Mouse (Mus musculus): ENCODE results near the gene Galr2. TPM values are rescaled to one million over a fixed set of nuclear protein-coding genes. Genes with fewer than 3 reads are reported as not detected.
"Not testable (repeated sequence)": the region's sequence is repeated elsewhere in the genome, so short reads cannot be mapped to it uniquely, and the experiment has no call there.

The Galr2 gene
- total RNA-seq, 2 experiments from 2014 or later: 0.31 TPM; not detected in 1

DNA sequence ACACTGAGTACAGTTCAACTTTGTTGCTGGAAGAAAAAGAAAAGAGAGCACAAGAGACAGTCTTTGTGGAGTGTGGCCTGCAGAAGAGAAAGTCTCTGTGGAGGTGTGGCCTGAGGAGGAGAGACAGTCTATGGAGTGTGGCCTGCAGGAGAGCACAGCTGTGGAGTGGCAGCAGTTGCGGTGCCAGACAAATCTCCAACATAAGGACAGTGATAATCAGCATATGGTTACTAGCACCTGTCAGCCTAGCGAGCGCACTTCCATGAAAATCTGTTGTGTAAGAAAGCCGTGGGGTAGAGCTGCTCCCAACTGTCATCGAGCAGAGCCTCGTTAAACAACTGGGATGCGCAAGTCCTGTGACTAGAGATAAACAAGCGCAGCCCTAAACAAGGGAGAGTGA is 11.2 kb upstream of the Galr2 start:
- no peak for DNase-seq

DNA sequence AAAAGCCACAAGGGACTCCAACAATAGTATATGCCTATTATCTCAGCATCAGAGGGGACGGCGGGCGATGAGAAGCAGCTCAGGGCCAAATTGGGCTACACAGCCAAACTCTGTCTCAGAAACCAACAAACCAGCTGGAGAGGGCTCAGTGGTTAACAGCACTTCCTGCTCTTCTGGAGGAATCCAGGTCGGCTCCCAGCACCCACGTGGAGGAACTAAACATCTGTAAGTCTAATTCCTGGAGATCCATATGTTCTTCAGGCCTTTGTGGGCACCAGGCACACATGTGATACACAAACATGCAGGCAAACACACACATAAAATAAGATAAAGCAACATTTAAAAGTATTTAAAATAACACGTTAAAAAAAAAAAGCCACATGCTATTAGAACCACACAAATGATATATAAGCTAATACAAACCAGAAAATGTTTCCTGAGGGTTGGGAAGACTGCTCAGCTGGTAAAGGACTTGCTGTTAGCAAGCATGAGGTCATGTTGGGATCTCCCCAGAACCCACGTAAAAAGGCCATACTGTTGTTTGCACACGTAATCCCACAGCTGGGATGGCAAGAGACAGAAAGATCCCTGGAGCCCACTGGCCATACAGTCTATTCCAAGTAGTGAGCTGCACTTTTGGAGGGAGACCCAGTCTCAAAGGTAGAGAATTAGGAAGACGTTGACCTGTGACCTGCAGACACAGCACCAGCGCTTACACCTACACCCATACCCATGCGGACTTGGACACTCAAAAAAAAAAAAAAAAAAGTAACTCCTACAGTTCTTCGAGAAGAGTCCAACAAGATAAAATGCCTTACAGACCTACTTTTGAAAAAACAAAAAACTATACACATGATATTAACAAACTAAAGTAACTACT is 7.9 kb upstream of the Galr2 start:
- DNase-seq: no peak

DNA sequence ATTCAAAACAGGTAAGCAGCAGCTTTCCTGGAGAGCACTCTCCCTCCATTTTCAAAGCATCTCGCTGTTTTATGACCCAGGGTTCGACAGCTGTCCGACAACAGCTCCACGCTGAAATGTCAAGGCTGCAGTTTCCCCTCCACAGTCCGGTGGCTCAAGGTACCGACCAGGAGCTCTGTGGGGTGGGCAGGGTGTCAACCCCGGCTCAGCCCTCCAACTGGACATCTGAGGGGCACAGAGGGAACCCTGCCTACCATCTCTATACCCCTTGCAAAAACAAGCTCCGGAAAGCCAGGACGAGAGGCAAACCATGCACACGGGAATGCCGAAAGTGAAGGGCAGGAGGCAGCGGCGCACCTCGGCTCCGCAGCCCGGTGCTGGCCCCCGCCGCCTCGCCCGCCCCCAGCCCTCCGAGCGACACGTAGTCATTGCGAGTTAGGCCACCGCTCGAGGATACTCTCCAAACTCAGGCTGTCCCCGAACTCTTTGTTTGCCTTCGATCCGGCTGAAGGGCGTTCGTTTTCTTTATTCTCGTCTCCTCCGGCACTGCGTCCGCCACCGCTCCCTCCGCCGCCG is 7.2 kb upstream of the Galr2 start:
- DNase-seq: no peak

DNA sequence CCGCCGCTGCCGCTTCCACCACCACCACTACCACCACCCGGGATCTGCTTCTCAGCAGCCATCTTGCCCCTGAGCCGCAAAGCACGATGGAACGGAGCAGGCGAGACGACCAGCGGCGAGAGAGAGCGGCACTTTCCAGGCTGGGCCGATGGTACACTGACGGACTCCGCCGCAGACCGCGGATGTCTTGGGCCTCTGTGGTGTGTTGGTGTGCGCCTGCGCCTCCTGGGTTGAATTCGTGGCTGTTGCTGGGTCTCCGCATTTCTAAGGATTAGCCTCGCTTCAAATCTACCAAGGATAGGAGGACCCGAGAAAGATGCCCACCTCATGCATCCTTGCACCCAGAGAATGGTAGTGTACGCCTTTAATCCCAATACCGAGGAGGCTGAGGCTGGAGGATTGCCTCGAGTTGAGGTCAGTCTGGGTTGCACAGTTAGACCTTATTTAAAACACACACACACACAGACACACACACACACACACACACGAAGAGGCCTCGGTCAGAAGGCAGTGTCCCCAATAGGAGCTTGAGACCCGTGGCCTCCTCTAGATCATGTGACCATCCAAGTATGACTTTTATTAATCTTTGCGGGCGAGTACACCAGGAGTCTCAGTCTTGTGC is 6.6 kb upstream of the Galr2 start, which contains the start of gene Srp68:
Gene Srp68 (minus strand): TSS at position 173 of the 622 bp plus-strand sequence.
- DNase-seq: peak; percentile 91

DNA sequence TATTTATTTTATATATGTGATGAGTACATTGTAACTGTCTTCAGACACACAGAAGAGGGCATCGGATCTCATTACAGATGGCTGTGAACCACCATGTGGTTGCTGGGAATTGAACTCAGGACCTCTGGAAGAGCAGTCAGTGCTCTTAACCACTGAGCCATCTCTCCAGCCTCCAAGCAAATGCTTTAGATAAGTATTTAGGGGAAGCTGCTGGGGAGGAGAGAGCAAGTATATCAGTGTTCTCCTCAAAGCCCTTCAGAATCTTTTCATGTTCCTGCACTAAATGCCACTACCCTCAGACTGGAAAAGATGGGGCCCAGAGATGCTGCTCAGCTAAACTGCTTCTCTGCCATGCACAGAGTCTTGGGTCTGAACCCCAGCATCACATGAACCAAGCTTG is 3.6 kb upstream of the Galr2 start:
- DNase-seq: not testable (repeated sequence)

DNA sequence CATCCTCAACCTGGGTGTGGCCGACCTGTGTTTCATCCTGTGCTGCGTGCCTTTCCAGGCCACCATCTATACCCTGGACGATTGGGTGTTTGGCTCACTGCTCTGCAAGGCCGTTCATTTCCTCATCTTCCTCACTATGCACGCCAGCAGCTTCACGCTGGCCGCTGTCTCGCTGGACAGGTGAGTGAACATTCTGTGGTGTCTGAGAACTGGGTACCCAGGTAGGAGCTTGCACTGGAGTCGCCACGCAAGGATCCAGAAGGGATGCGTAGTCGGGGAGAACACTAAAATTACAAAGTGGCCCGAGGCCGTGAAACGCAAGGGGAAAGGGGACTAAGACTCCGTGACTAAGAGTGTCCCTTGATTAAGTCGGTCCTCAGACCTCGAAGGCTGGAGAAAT is 932 bp downstream of the Galr2 start:
- no peak for DNase-seq

DNA sequence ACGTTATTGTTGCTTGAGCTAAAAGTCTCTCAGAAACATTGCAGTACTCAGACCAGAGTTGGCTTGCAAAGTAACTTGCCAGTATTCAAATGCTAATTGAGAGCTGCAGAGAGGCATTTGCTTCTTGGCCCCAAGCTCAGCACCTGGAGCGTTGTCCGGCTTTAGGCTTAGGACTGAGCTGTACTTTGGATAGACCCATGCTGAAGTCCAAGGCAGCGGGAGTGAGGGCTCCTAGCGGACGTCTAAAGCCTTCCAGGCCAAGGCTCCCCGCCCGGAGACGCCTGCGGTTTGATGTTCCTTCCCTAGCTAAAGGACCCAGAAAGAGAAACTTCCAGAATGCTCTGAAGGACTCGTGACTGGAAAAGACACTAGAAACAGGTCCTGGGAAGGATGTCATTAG is 1.4 kb downstream of the Galr2 start:
- no peak for DNase-seq

DNA sequence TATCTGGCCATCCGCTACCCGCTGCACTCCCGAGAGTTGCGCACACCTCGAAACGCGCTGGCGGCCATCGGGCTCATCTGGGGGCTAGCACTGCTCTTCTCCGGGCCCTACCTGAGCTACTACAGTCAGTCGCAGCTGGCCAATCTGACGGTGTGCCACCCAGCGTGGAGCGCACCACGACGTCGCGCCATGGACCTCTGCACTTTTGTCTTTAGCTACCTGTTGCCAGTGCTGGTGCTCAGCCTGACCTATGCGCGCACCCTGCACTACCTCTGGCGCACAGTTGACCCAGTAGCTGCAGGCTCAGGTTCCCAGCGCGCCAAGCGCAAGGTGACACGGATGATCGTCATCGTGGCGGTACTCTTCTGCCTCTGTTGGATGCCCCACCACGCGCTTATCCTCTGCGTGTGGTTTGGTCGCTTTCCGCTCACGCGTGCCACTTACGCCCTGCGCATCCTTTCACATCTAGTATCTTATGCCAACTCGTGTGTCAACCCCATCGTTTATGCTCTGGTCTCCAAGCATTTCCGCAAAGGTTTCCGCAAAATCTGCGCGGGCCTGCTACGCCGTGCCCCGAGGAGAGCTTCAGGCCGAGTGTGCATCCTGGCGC is 2.3 kb downstream of the Galr2 start:
- no peak for DNase-seq

DNA sequence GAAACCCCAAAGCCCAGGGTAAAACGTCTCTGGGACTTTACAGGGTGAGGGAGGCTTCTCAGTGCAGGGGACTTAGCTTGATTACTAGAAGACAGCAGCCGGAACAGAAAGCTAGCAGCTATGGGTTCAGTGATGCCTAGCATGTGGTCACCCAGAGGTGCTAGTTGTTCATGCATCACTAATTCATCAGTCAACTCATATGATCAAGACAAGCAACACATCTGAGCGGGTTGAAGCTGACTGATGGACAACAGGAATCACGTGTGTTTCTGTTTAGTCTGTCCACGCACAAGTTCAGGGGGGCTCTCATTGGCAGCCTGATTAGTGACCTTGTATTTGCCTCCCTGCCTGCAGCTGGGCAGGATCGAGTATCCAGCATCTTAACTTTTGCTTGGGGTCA is 3.2 kb downstream of the Galr2 start:
- no peak for DNase-seq

DNA sequence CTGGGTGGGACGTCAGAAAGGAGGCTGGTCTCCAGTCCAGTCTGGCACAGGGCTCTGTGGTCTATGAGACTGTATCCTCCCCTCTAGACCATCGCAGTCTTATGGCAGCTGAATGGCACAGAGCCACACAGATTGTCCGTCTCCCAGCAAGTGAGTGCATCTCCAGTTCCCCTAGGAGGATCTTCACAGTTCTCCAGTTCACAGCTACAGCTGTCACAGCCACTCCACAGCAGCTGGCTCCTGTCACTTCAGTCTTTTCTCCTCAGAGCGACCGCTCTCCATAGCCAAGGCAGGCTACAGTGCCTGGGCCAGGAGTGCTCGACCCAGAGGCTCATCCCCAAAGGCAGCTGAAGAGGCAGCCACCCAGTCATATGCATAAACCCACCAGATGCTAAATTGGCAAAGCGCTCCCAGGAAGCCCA is 5.0 kb downstream of the Galr2 start:
- DNase-seq: no peak

DNA sequence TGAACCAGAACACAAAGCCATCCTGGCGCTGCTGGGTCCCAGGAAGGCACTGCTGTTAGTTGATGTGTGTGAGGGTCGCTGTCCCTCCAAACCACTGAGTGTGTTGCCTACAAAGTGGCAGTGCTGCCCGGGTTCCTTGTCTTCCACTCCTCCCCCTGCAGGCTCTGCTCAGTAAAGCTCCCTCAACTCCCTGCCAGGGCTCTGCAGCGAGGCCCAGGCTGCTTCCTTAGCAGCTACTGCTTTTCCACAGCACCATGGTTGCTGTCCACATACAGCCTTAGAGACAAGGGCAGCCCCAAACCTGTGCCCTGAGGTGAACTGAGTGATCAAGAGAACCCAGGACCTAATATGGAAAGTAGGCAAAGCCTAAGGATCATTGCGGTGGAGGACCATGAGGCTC is 6.6 kb downstream of the Galr2 start:
- no peak for DNase-seq

DNA sequence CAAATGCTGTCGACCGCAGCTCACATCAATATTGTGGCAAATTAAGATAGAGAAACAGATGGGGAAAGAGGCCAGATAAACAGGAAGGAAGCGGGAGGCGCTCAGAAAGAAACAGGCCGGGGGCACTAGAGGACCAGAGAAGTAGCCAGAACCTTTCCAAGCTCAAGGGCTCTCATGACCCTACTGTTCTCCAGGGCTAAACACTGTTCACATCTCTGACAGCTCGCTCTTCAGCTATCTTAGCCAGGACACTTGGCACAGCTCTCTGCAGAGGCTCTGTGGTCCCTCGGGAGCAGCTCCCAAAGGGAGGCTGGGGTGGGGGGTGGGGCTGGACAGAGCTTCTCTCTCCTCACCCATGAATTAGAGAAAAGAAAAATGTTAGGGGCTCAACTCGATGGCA is 9.8 kb downstream of the Galr2 start:
- no peak for DNase-seq

DNA sequence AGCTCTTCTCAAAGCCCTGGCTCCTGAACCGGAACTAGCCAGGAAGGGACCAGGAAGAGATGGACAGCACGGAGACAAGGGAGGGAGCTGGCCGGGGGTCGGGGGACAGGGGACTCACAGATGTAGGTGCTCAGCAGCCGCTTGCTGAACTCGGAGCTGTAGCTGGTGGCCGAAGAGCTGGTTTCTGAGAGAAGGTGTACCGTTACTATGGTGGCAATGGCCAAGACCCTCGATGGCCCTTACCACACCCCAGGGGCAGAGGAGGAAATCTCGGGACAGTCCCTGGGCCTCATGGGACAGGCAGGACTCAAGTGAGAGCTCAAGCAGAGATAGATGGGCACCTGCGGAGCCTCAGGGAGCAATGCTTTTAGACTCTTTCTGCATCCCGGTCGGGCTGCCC is 11.7 kb downstream of the Galr2 start:
- DNase-seq: no peak

DNA sequence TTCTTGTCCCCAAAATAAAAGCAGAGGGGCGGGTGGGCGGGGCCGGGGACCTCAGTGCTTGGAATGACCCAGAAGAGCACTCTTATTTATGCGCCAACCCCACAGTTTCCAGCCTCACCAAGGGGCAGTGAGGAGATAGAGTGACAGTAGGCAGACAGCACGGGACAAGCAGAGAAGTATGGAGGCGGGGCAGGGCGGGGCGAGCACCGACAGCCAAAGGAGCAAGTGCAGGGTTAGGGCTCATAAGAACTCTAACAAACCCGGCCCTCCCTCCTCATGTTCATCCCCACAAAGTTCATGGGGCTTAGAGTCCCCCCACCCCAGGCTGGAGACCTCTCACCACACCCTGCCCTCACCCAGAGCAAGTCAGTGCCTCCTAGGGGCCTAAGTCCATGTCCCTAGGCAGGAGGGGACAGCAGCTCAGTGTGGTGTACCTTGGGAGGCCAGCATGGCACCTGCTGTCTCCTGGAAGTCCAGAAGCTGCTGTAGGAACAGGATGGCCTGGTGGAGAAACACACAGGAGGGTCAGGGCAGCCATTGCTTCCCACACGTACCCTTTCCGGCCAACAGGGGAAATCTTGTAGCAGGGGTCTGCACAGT is 12.9 kb downstream of the Galr2 start:
- DNase-seq: no peak

DNA sequence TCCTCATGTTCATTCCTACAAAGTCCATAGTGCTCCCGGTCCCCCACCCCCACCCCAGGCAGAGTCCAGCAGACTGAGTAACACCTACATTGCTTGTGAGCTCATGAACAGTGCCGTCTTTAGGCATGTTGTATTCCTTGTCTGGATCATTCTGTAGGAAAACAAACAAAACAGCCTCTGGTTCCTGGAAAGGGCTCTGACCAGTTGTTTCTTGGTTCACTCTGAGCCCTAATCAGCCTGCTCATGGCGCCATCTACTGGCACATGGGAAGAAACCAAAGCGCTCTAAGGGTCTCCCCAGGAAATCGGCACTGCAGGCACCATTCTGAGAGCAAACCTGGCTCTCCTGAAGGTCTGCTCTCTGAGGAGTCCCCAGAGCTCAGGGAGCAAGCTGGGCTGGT is 13.6 kb downstream of the Galr2 start:
- DNase-seq: no peak

DNA sequence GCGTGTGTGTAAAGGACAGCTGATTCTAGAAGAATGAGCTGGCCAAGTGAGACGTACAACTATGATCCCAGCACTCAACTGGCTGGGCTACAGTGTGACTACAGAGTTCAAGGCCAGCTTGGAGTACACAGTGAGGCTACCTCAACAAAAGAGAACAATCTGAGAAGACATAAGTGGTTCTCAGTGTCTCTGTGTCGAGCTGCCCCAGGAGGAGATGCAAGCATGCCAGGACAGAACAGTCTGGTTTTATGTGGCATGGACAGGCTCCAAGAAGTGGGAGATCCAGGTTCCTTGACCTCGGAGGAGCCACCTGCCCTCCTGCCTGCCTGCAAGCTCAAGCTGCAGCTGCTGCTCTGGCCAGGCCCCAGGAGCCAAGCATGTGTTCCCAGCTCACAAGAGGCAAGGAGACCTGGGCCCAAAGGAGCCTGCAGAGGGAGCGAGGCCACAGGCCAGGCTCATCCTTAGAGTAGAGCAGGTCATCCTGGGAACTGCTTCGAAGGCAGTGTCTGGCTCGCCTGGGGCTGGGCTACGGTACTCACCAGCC is 15.5 kb downstream of the Galr2 start:
- no peak for DNase-seq

DNA sequence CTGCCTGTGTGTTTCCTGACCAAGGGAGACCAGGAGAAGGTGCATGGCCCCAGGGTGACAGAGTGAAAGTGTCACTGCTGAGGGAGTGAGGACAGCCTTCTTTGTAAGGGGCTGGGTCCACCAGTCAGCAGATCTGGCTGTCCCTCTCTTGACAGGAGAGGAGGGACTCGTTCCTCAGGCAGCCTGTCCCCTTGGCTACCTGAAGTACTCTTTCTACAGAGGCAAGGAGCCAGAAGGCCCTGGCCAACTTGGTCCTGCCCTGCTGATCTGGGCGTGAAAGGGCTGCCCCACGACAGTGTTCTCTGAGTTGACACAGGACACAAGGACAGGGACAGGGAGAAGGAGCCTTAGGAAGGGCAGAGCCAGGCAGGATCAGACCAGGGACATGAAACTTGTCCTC is 16.3 kb downstream of the Galr2 start:
- DNase-seq: no peak

DNA sequence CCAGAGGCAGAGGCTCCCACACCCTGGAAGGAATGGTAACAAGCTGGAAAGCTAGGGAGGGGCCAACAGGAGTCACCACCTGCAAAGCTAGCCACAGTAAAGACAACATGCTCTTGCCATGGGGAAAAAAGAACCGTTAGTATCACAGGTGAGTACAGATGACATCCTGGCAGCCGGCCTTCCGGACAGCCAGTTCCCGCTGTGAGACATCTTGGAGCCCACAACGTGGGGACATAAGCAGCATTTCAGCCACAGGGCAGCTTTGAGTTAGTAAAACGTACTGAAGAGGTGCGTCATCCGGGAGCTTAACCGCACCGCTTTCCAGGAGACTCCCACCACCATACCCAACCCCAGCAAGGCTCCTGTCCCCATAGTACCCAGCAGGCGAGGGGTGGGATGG is 17.5 kb downstream of the Galr2 start:
- DNase-seq: no peak

DNA sequence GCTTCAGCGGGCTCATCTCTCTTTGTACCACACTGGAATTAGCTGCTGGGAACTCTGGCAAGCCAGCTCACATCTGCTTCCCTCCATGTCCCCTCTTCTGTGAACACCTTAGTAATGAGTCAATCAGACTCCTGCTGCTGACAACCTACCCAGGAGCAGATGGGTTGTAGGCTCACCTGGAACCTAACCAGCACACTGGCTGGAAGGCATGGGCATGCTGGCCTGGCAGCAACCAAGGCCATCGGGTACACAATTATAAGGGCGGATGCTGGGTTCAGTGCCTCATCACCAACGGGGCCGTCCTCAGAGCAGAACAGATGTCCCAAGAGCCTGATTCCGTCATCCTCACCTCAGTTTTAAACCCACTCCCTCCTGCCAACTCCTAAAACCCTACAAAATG is 17.9 kb downstream of the Galr2 start:
- DNase-seq: no peak

DNA sequence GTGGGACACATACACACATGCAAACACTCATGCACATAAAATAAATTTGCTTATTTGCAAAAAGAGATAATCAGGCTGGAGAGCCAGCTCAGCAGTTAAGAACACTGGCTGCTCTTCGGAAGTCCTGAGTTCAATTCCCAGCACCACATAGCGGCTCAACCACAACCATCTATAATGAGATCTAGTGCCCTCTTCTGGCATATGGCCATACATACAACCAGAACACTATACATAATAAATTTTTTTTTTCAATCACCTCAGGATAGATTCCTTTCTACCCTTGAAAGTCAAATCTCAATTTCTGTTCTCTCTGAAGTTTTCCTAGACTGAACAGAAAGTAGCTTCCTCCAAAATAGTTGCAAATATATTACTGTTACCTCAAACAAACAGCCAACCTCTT is 24.7 kb downstream of the Galr2 start:
- DNase-seq: no peak

DNA sequence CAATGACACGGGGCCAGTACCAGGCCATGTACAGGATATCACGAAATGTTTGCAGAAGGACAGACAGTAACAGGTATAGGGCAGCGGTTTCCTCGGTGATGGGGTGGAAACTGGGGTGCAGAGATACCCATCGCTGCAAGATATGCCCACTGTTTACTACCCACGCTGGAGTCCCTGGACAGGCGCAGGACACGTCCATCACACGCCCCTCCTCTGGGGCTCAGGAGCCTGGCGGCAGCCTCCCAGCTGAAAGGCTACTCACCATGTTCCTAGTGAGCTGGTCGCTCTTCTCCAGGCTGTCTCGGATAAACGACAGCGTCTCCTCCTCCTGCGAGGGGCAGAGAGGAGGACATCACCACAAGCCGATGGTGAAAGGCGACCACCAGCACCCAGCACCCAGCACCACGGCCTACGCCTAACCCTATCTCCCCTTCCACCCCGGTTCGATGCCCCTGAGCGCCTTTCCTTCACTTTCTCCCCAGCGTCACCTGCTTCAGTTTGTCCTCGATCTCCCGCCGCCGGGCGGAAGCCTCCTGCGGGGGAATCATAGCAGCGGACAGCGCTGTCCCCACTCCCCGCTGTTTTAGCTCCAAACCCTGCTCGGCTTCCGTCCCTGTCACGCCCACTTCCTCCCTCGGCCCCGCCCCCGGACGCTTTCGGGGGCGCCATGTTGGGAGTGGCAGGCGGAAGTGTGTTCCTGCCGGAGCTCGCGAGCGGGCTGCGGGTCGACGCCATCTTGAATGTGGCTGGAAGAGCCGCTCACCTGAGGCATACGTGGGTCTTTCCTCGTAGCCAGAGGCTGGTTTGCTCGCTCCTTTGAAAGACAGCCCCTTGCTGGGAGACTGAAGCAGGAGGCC is 25.6 kb downstream of the Galr2 start:
- peak; percentile 94 for DNase-seq

Data from gastrocnemius, postnatal 25 days (tissue).